Mouse (Mus musculus) left cerebral cortex, adult 18-20 months (tissue): ENCODE results near the gene Ttll9. TPM values are rescaled to one million over a fixed set of nuclear protein-coding genes. Genes with fewer than 3 reads are reported as not detected.

ENCODE experiments used
- DNase-seq, 2 experiments: peaks; one replicate each; pipeline ENCODE4 v3.0.0; 2021 to 2022; ENCODE audit warnings: low spot score in 2 of 2, mixed read lengths in 1 of 2
- total RNA-seq, 2 experiments: library from RNA; stranded (reverse); gene quantifications; 2 replicates each; pipeline ENCODE4 v1.2.3; 2021

Gene Ttll9
- total RNA-seq, 2 experiments from 2014 or later: 2.0 to 2.6 TPM

GRCm38 (mm10) chr2:152941106-152941505 is 21.2 kb upstream of the Ttll9 start:
- no peak for DNase-seq

GRCm38 (mm10) chr2:152941776-152942175 is 20.5 kb upstream of the Ttll9 start:
- DNase-seq: no peak

- DNase-seq: no peak
These were observed 19.3 kb upstream of the Ttll9 start for GRCm38 (mm10) chr2:152942898-152943515.

GRCm38 (mm10) chr2:152943568-152943967 is 18.7 kb upstream of the Ttll9 start:
- DNase-seq: no peak

GRCm38 (mm10) chr2:152944013-152944412 is 18.3 kb upstream of the Ttll9 start:
- DNase-seq: no peak

- no peak for DNase-seq
These were observed 15.2 kb upstream of the Ttll9 start for GRCm38 (mm10) chr2:152947098-152947497.

- DNase-seq: no peak
These were observed 13.8 kb upstream of the Ttll9 start for GRCm38 (mm10) chr2:152948438-152949020.

GRCm38 (mm10) chr2:152950358-152951064 is 11.8 kb upstream of the Ttll9 start:
- DNase-seq: no peak

GRCm38 (mm10) chr2:152951065-152951849 is 11.0 kb upstream of the Ttll9 start, which contains the start of gene Dusp15:
Gene Dusp15, minus strand, starts transcription at chr2:152951698.
- peak; percentile 60 to 64 for DNase-seq

- DNase-seq: no peak
These were observed 10.2 kb upstream of the Ttll9 start for GRCm38 (mm10) chr2:152951850-152952720.

GRCm38 (mm10) chr2:152958116-152958515 is 4.2 kb upstream of the Ttll9 start:
- DNase-seq: no peak

GRCm38 (mm10) chr2:152965555-152965954 is 3.3 kb downstream of the Ttll9 start:
- DNase-seq: no peak

GRCm38 (mm10) chr2:152976991-152977390 is 14.7 kb downstream of the Ttll9 start:
- no peak for DNase-seq

GRCm38 (mm10) chr2:152985582-152985981 is 23.3 kb downstream of the Ttll9 start:
- no peak for DNase-seq

- DNase-seq: no peak
These were observed 29.2 kb downstream of the Ttll9 start for GRCm38 (mm10) chr2:152991529-152991928.

- DNase-seq: no peak
These were observed 34.8 kb downstream of the Ttll9 start for GRCm38 (mm10) chr2:152997046-152997445.

GRCm38 (mm10) chr2:153002492-153003248 is 40.4 kb downstream of the Ttll9 start:
- no peak for DNase-seq

- DNase-seq: no peak
These were observed 41.5 kb downstream of the Ttll9 start for GRCm38 (mm10) chr2:153003681-153004338.

GRCm38 (mm10) chr2:153005981-153006380 is 43.7 kb downstream of the Ttll9 start:
- DNase-seq: no peak
